Mouse (Mus musculus) kidney, adult 2 months (tissue): ENCODE measurements around the gene Fgfr4. TPM values are rescaled to one million over a fixed set of nuclear protein-coding genes. Genes with fewer than 3 reads are reported as not detected.
A peak's percentile ranks its signal among the peaks of the same experiment; 100 is the strongest.
"Not testable (repeated sequence)": the region's sequence is repeated elsewhere in the genome, so short reads cannot be mapped to it uniquely, and the experiment has no call there.

Experiments used
- DNase-seq: peaks from one replicate; pipeline ENCODE4 v3.0.0; 2021
- H3K27ac ChIP-seq: fragments of 200-500 bp; 2 replicates; pipeline ENCODE4 v1.5.1; 2012; ENCODE audit warnings: low read depth, low read length, control low read depth, inconsistent platforms; ENCODE audit not compliant: insufficient read depth
- H3K27me3 ChIP-seq: fragments of 200-500 bp; replicated peaks from 2 replicates; pipeline ENCODE4 v1.6.1; 2012; ENCODE audit warnings: mild to moderate bottlenecking, moderate library complexity, low read length, inconsistent platforms; ENCODE audit not compliant: control insufficient read depth, insufficient read depth
- H3K36me3 ChIP-seq: fragments of 200-500 bp; 2 replicates; pipeline ENCODE4 v1.6.1; 2012; ENCODE audit warnings: mild to moderate bottlenecking, moderate library complexity, low read length, inconsistent platforms; ENCODE audit not compliant: control insufficient read depth, insufficient read depth
- H3K4me1 ChIP-seq: fragments of 200-500 bp; 2 replicates; pipeline ENCODE4 v1.6.1; 2011; ENCODE audit warnings: low read length; ENCODE audit not compliant: control insufficient read depth, insufficient read depth
- H3K4me3 ChIP-seq: fragments of 200-500 bp; 2 replicates; pipeline ENCODE4 v1.5.1; 2011; ENCODE audit warnings: mild to moderate bottlenecking, low read depth, low read length, control low read depth; ENCODE audit not compliant: insufficient read depth
- CTCF ChIP-seq: fragments of 200-500 bp; conservative IDR thresholded peaks from 2 replicates; pipeline ENCODE4 v1.5.1; 2011; ENCODE audit warnings: low read depth, mild to moderate bottlenecking, control low read depth, low read length, moderate library complexity, mixed read lengths; ENCODE audit not compliant: insufficient read depth, insufficient read length
- POLR2A ChIP-seq: fragments of 200-500 bp; IDR thresholded peaks from one replicate; pipeline ENCODE4 v1.6.1; 2011; ENCODE audit warnings: low read depth, low read length, control low read depth
- WGBS: fragments of 180-500 bp; shearing (Covaris S2); methylation state at CpG from one replicate; pipeline ENCODE4 v1.1.7; 2018; 5-methylcytosine and 5-hydroxymethylcytosine counted together
- polyA plus RNA-seq: library from polyadenylated mRNA; depleted of rRNA; stranded (reverse); fragments of >200 nt; gene quantifications from 2 replicates; pipeline ENCODE4 v1.2.3, GENCODE M21; 2012

The Fgfr4 gene
- polyA plus RNA-seq, 1 experiment: 35.3 TPM

DNA sequence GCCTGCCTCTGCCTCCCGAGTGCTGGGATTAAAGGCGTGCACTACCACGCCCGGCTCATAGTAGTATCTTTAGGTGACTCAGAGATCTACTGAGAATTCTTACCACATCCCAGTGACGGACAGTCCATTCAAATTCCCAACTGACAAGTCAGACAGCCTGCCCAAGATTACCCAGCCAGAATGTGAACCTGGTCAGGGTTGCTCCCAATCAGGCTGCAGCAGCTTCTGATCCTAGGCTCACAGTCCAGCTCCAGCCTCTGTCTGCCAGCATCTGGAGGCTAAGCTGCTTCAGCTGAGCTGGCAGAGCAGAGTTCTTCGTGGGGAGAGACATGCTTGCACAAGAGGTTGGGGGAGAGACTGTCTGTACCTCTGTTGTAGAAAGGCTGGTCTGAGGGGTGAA, 30.9 kb downstream of the Fgfr4 start:
- 79% methylated on average over 6 of the region's 6 CpGs for WGBS
- DNase-seq: peak; percentile 27
- Histone ChIP-seq H3K36me3 (no peaks in the 10 kb centered on the region), H3K4me1 (no peaks in the 10 kb centered on the region), H3K4me3 (no peak overlapping the region), H3K27me3 (no peaks in the 10 kb centered on the region), H3K27ac (no peak overlapping the region)
- TF ChIP-seq CTCF: no peak
- TF ChIP-seq POLR2A: no peak

DNA sequence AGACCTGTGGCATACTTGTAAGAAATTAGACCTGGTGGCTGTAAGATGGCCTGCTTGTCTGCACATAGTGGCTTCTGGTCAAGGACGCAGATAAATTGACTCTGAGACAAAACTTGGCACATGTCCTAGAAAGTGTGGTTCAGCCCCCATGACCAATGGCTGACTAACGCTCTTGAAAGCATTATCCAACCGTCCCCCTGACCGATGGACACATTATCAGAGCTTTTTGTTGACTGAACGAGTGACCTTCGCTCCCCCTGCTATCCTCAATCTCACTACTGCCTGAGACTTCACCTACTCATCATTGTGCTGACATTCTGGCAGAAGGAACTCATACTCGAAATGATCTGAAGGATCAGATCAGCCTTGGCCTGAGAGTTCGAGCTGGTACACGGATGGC, 34.6 kb downstream of the Fgfr4 start:
- not testable (repeated sequence) for H3K27ac ChIP-seq, H3K4me3 ChIP-seq, DNase-seq, H3K27me3 ChIP-seq, H3K4me1 ChIP-seq, H3K36me3 ChIP-seq
- 40% methylated on average over 6 of the region's 9 CpGs for WGBS

DNA sequence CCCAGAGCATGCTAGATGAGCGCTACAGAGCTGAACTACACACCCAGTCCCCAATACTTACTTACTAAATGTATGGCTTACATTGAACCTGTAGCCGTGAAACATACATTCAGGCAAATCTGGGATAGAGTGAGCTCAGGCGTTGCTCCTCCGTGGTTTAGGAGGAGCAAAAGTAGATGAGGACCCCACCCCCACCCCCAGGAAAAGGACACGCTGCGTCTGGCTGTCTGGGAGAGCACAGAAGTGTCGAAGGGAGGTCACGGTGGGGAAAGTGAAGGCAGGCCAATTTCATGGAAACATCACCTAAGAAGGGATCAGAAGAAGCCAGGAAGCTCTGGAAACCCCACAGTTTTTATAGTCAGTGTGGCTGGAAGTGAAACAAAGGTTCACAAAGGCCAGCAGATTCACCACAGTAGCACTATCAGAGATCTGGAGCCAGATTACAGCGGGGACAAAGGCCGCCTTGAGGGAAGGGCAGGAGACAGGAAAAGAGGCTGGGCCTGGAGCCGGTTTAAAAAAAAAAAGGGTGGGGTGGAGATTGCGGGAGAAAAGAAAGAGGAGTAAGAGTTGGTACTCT, 37.2 kb downstream of the Fgfr4 start:
- peak overlapping the region; percentile 65 for H3K27ac ChIP-seq
- 11% methylated on average over 12 of the region's 12 CpGs for WGBS
- no peak for DNase-seq
- no peaks in the 10 kb centered on the region for H3K36me3 ChIP-seq
- TF ChIP-seq CTCF (no peak), POLR2A (no peak)
- H3K4me3 ChIP-seq: peak overlapping the region; percentile 49
- H3K4me1 ChIP-seq: peaks cover 4% of the 10 kb centered on the region; the same call in 1 of the 2 replicates
- no peaks in the 10 kb centered on the region for H3K27me3 ChIP-seq

DNA sequence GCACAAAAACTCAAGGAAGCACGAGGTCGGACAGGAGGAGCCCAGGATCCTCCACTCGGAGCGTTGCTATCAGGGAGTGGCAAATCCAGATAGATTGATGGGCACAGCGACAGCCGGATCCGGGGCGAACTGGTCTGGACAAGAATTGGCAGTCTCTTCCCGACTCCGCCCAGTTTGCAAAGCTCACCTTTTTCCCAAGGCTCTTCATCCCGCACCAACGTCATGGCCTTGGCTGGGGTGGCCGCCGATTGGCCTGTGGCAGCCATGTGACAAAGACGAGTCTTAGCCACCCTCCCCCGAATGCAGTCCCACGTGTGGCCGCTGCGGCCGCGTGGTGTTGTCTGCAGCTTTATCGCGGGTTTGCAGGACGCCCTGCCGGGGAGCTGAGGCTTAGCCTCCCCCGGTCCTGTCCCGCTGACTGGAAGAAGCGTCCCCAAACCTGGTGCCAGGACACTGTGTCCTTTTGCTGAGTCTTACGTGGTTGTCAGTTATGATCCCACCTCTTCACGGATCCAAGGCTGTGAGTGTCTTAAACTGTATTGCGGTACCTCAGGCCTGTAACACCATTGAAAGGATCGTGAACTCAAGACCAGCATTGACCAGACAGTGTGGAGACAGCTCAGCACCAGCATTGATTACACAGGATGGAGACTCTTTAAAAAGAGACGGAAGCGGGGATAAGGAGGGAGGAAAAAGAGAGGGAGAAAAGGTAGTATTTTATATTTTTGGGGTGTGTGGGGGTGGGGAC, 37.9 kb downstream of the Fgfr4 start:
- H3K4me1 ChIP-seq: peaks cover 4% of the 10 kb centered on the region; the same call in 1 of the 2 replicates
- peak overlapping the region; percentile 65 for H3K27ac ChIP-seq
- peak overlapping the region; percentile 49 for H3K4me3 ChIP-seq
- no peaks in the 10 kb centered on the region for H3K36me3 ChIP-seq
- no peaks in the 10 kb centered on the region for H3K27me3 ChIP-seq
- peak; percentile 99 for DNase-seq
- TF ChIP-seq POLR2A: peak; percentile 21
- peak; percentile 65 for TF ChIP-seq CTCF
- WGBS: 4% methylated on average over 34 of the region's 34 CpGs

DNA sequence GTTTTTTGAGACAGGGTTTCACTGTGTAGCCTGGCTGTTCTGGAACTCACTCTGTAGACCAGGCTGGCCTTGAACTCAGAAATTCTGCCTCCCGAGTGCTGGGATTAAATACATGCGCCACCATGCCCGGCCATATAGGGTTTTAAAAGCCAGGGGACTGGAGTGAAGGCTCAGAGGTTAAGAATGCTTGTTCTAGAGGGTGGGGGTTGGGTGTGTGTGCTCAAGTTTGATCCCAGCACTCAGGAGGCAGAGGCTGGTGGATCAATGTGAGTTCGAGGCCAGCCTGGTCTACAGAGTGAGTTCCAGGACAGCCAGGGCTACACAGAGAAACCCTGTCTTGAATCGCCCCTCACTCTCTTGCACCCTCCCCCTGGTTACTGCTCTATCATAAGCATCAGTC, 39.1 kb downstream of the Fgfr4 start:
- Histone ChIP-seq H3K36me3 (no peaks in the 10 kb centered on the region), H3K4me3 (no peak overlapping the region), H3K4me1 (peaks cover 4% of the 10 kb centered on the region; the same call in 1 of the 2 replicates), H3K27me3 (no peaks in the 10 kb centered on the region), H3K27ac (no peak overlapping the region)
- TF ChIP-seq CTCF: no peak
- TF ChIP-seq POLR2A: no peak
- DNase-seq: no peak
- 97% methylated on average over 5 of the region's 5 CpGs for WGBS

DNA sequence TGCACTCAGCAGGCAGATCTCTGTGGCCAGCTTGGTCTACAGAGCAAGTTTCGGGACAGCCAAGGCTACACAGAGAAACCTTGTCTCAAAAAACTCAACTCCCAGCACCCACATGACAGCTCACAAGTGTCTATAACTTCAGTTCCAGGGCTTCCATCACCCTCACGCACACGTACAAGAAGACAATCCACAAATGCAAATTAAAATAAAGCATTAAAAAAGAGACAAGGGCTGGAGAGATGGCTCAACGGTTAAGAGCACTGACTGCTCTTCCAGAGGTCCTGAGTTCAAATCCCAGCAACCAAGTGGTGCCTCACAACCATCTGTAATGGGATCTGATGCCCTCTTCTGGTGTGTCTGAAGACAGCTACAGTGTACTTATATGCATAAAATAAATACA, 50.3 kb downstream of the Fgfr4 start:
- not testable (repeated sequence) for H3K36me3 ChIP-seq, H3K4me1 ChIP-seq, DNase-seq, H3K4me3 ChIP-seq, H3K27ac ChIP-seq, H3K27me3 ChIP-seq
- 88% methylated on average over 4 of the region's 4 CpGs for WGBS

DNA sequence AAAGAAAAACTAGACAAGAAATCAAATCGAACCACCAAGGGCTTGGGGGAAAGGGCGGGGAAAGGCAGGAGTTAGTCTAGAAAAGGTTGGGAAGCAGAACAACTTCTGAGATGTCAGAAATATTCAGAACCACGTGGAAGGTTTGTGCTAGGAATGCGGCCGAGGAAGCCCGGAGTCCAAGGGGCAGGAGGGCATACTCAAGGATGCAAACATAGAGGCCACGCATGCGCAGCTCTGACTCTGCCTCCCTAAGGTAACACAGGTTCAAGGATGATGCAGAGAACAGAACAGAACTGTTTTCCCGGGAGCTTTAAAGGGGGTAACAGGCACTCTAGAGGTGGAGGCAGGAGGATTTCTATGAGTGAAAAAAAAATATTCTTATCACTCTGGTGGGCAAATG, 51.3 kb downstream of the Fgfr4 start:
- Histone ChIP-seq H3K27ac (no peak overlapping the region), H3K4me3 (no peak overlapping the region), H3K27me3 (no peaks in the 10 kb centered on the region), H3K36me3 (no peaks in the 10 kb centered on the region), H3K4me1 (no peaks in the 10 kb centered on the region; the same call in 1 of the 2 replicates)
- TF ChIP-seq POLR2A (no peak), CTCF (no peak)
- WGBS: 36% methylated on average over 9 of the region's 9 CpGs
- DNase-seq: peak; percentile 87
